Mouse (Mus musculus) liver, embryonic 16.5 days (tissue): ENCODE measurements around the gene Fbf1. TPM values are rescaled to one million over a fixed set of nuclear protein-coding genes. Genes with fewer than 3 reads are reported as not detected.

Experiments
- ATAC-seq: fragments of 200-750 bp; cut with Nextera tagmentation; 2 replicates; pipeline ENCODE4 v1.8.0; 2017; ENCODE audit warnings: low read depth, mild to moderate bottlenecking, moderate number of reproducible peaks, moderate library complexity
- H3K27ac ChIP-seq: fragments of 300-500 bp; sonication (generic); 2 replicates; pipeline ENCODE4 v1.5.1; 2014; ENCODE audit warnings: mild to moderate bottlenecking, low read length
- H3K27me3 ChIP-seq: fragments of 300-500 bp; sonication (generic); 2 replicates; pipeline ENCODE4 v1.6.1; 2014; ENCODE audit warnings: low read depth, low read length, mixed read lengths; ENCODE audit not compliant: control insufficient read depth, insufficient read depth
- H3K36me3 ChIP-seq: fragments of 300-500 bp; sonication (generic); 2 replicates; pipeline ENCODE4 v1.6.1; 2014; ENCODE audit warnings: mild to moderate bottlenecking; ENCODE audit not compliant: control insufficient read depth, insufficient read depth
- H3K4me1 ChIP-seq: fragments of 300-500 bp; sonication (generic); 2 replicates; pipeline ENCODE4 v1.6.1; 2014; ENCODE audit warnings: low read depth, low read length, mixed read lengths; ENCODE audit not compliant: control insufficient read depth
- H3K4me2 ChIP-seq: fragments of 300-500 bp; sonication (generic); 2 replicates; pipeline ENCODE4 v1.6.1; 2014; ENCODE audit warnings: low read depth, low read length, mixed read lengths
- H3K4me3 ChIP-seq: fragments of 300-500 bp; sonication (generic); 2 replicates; pipeline ENCODE4 v1.5.1; 2014; ENCODE audit warnings: low read depth, mild to moderate bottlenecking, low read length
- H3K9ac ChIP-seq: fragments of 300-500 bp; sonication (generic); 2 replicates; pipeline ENCODE4 v1.6.1; 2014; ENCODE audit warnings: low read depth, low read length
- H3K9me3 ChIP-seq: fragments of 300-500 bp; sonication (generic); replicated peaks from 2 replicates; pipeline ENCODE4 v1.6.1; 2016; ENCODE audit warnings: low read length; ENCODE audit not compliant: control insufficient read depth
- whole genome bisulfite sequencing: fragments of 180-500 bp; shearing (Covaris S2); extraction: QIAGEN DNeasy Blood & Tissue Kit; methylation state at CpG from one replicate; pipeline ENCODE4 v1.1.7; 2014; ENCODE audit not compliant: insufficient replicate concordance; 5-methylcytosine and 5-hydroxymethylcytosine counted together
- polyA plus RNA-seq: library from polyadenylated mRNA; unstranded; fragments of >200 nt; fragmentation: Nextera tagmentation; extraction: Ambion mirVana; gene quantifications from 2 replicates; pipeline ENCODE4 v1.2.1, GENCODE M21; 2015

The Fbf1 gene
- polyA plus RNA-seq, 1 experiment from 2014 or later = 6.6 TPM

DNA sequence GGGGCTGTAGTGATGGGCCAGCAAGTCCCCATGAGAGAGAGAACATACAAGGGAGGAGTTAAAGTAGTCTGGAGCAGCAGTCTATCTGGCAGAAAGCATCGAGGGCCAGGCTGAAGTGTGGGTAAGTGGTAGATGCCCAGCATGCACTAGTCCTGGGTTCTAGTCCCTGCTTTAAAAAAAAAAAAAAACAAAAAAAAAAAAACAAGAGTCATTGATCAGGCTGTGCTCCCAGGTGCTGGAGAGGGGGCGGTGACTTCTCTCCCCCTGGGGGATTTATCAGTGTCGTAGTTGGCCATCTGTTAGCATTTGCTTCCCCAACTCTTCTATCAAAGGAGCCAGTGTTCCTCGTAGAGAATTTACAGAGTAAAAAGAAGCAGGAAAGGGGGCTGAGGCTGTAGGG, 38.7 kb upstream of the Fbf1 start:
- Histone ChIP-seq H3K4me2 (no peak overlapping the region), H3K27ac (no peak overlapping the region), H3K9ac (no peak overlapping the region), H3K4me1 (peaks cover 3% of the 10 kb centered on the region; the same call in 1 of the 2 replicates), H3K27me3 (no peaks in the 10 kb centered on the region), H3K9me3 (no peaks in the 10 kb centered on the region), H3K4me3 (no peak overlapping the region), H3K36me3 (peaks cover 3% of the 10 kb centered on the region; the same call in 1 of the 2 replicates)
- ATAC-seq = no peak
- WGBS = 63% methylated on average over 4 of the region's 4 CpGs

DNA sequence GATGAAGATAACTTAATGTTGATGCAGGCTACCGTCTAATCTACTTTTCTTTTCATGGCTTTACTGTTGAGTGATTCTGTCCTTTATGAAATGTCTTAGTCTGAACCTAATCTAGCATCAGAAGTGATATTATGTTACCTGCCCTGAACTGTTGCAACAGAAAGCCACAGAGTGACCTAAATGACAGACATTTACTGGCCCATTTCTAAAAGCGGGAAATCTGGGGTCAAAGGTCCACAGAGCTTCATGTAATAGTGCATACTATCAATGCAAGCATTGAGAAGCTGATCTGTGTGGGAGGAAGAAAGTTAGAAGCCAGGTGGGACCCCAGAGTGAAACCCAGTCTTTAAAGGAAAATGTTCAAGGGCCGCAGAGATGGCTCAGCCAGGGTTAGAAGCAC, 35.2 kb upstream of the Fbf1 start:
- Histone ChIP-seq H3K9me3 (no peaks in the 10 kb centered on the region), H3K4me2 (no peak overlapping the region), H3K27me3 (no peaks in the 10 kb centered on the region), H3K4me1 (peaks cover 11% of the 10 kb centered on the region), H3K27ac (no peak overlapping the region), H3K36me3 (peaks cover 3% of the 10 kb centered on the region; the same call in 1 of the 2 replicates), H3K9ac (no peak overlapping the region), H3K4me3 (no peak overlapping the region)
- ATAC-seq = no peak
- WGBS = 77% methylated on average over 3 of the region's 3 CpGs

DNA sequence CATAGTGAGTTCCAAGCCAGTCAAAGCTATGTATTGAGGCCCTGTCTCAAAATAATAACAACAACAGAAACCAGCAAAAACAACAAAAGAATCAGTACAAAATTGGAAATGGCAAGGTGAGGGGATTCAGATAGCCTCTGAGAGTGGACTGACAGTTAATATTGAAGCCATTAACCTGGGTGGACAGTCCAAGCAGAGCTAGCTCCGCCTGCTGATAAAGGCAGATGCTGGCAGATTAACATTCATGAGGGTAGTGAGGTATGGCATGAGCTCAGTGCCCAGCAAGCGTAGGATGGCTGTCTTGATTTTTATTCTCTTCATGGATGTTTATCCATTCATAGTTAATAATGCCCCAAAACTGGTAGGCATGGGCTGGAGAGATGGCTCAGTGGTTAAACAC, 33.2 kb upstream of the Fbf1 start:
- Histone ChIP-seq H3K4me2 (no peak overlapping the region), H3K9me3 (no peaks in the 10 kb centered on the region), H3K27me3 (no peaks in the 10 kb centered on the region), H3K4me1 (peaks cover 20% of the 10 kb centered on the region), H3K27ac (no peak overlapping the region), H3K4me3 (no peak overlapping the region), H3K9ac (no peak overlapping the region), H3K36me3 (peaks cover 2% of the 10 kb centered on the region; the same call in 1 of the 2 replicates)
- 79% methylated on average over 2 of the region's 2 CpGs for WGBS
- ATAC-seq = no peak

DNA sequence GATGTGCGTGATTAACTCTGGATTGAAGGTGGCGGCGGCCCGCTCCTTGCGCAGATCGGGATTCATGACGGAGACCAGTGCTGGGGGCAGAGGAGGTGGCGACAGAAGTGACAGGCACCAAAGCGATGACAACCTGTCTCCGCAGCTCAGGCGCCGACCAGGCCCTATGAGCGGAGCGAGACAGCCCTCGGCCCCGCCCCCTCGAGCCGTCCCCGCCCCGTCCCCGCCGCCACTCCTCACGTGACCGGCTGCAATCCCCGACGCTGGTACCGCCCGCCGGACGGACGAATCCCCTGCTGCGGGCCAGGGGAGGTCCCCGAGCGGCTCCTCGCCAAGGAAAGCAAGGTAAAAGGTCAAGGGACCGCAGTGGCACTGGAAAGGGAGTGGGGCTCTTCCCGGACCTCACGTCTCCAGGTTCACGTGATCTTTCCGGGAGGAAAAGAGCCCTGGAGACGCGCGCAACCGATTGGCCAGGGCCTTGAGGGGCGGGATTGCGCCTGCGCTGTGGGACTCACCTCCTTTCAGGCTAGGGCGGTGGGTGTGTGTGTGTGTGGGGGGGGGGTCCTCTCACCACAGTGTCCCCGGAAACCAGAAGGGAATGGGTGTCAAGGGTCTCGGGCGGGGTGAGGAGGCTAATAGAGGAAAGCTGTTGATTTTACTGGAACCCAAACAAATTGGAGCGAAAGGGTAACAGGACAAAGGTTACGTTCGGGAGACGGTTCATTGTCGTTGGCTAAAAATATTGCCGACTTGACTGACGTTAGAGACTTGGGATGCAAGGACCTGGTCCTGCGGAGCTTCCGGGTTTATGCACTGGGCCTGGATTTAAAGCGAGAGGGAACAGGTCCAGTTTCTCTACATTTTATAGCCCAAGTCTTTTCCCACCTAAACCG, 30.9 kb upstream of the Fbf1 start, which contains the start of the genes Ten1 and Acox1:
Ten1 (plus strand) TSS at position 217 of the 893 bp plus-strand sequence.
Acox1 (minus strand) TSS at position 407 of the 893 bp plus-strand sequence.
- Histone ChIP-seq H3K27me3 (no peaks in the 10 kb centered on the region), H3K4me3 (peak within 1 kb of the TSS; percentile 92), H3K4me2 (peak within 1 kb of the TSS; percentile 80), H3K9ac (peak within 1 kb of the TSS; percentile 80), H3K9me3 (no peaks in the 10 kb centered on the region), H3K4me1 (peaks cover 30% of the 10 kb centered on the region), H3K27ac (peak within 1 kb of the TSS; percentile 90), H3K36me3 (no peaks in the 10 kb centered on the region; the same call in 1 of the 2 replicates)
- under 1% methylated on average over 62 of the region's 62 CpGs for WGBS
- peak; percentile 93 for ATAC-seq

DNA sequence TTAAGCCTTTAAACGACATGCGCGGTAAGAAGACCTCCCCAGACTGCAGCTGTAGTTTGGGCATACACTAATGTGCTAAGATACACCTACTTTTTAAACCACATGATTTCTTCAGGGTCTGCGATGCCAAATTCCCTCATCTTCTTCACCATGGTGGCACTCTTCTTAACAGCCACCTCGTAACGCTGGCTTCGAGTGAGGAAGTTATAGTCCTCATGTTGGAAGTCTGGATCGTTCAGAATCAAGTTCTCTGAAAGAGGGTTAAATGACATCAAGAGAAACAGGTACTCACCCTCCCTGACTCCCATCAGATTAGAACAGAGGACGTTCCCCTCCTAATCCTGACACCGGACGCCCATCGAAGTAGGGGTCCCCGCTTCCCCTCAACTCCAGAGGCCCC, 30.2 kb upstream of the Fbf1 start:
- H3K27me3 ChIP-seq = no peaks in the 10 kb centered on the region
- H3K9me3 ChIP-seq = no peaks in the 10 kb centered on the region
- H3K4me3 ChIP-seq = peak overlapping the region; percentile 92
- ATAC-seq = no peak
- H3K4me2 ChIP-seq = peak overlapping the region; percentile 80
- peak overlapping the region; percentile 80 for H3K9ac ChIP-seq
- peak overlapping the region; percentile 90 for H3K27ac ChIP-seq
- whole genome bisulfite sequencing = 17% methylated on average over 13 of the region's 13 CpGs
- H3K4me1 ChIP-seq = peaks cover 30% of the 10 kb centered on the region
- no peaks in the 10 kb centered on the region; the same call in 1 of the 2 replicates for H3K36me3 ChIP-seq

DNA sequence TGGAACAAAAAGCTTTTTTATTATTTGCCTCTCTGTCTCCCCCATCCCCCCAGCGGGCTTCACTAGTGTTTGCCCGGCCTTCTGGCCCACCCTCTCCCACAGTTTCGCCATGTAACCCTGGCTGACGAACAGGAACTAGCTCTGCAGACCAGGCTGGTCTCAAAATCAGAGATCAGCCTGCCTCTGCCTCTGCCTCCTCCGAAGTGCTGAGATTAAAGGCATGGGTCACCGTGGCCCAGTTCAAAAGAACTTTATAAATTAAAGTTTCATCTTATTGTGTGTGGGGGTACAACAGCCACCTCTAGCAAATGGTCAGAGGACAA, 29.6 kb upstream of the Fbf1 start:
- Histone ChIP-seq H3K9me3 (no peaks in the 10 kb centered on the region), H3K27ac (peak overlapping the region; percentile 8), H3K4me3 (peak overlapping the region; percentile 92), H3K4me1 (peaks cover 30% of the 10 kb centered on the region), H3K27me3 (no peaks in the 10 kb centered on the region), H3K36me3 (no peaks in the 10 kb centered on the region; the same call in 1 of the 2 replicates), H3K4me2 (peak overlapping the region; percentile 80), H3K9ac (peak overlapping the region; percentile 13; the same call in 1 of the 2 replicates)
- ATAC-seq = no peak
- 70% methylated on average over 6 of the region's 6 CpGs for WGBS

DNA sequence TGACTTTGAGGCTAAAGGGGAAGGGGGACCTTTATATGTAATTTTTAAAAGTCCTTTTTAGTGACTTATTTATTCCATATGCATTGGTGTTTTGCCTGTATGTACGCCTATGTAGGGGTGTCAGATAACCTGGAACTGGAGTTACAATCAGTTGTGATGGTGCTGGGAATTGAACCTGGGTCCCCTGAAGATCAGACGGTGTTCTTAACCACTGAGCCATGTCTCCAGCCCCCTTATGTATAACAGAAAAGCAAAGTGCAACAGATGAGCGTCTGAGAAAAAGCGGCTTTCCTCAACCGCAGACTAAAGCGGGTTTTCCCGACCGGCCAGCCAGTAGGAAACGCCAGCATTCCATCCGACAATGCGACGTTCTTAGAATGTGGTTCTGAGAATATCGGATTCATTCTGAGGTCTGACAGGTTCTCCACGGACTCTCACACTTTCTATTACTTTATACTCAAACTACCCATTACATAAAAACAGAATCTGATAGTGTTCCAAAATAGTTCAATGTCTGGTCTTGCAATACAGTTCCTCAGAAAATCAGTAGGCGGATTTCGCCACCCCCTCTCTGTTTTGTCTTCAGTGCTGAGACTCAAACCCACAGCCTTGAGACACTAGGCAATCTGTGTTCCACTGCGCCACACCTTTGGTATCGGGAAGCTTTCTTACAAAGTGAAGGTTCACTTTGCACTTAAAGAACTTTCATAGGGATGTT, 29.1 kb upstream of the Fbf1 start:
- H3K27me3 ChIP-seq = no peaks in the 10 kb centered on the region
- peak overlapping the region; percentile 92 for H3K4me3 ChIP-seq
- peak overlapping the region; percentile 80; the same call in 1 of the 2 replicates for H3K4me2 ChIP-seq
- H3K9ac ChIP-seq = no peak overlapping the region; the same call in 1 of the 2 replicates
- WGBS = 87% methylated on average over 18 of the region's 18 CpGs
- H3K4me1 ChIP-seq = peaks cover 30% of the 10 kb centered on the region
- H3K9me3 ChIP-seq = no peaks in the 10 kb centered on the region
- peak overlapping the region; percentile 8; the same call in 1 of the 2 replicates for H3K27ac ChIP-seq
- no peak for ATAC-seq
- H3K36me3 ChIP-seq = no peaks in the 10 kb centered on the region; the same call in 1 of the 2 replicates

DNA sequence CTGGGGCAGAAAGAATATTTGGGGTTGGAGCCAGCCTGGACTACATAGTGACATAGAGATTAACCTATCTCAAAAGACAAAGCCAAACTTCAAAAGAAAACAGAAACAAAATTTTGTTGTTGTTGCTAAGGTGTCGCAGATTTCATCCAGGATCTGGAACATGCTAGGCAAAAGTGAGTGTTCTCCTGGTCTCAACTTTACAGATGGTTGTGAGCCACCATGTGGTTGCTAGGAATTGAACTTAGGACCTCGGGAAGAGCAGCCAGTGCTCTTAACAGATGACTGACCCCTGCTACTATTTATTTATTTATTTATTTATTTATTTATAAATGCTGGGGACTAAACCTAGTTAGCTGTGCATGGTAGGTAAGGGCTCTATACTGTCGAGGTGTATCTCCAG, 28.4 kb upstream of the Fbf1 start:
- Histone ChIP-seq H3K27me3 (no peaks in the 10 kb centered on the region), H3K27ac (0 out of 2 replicates have a peak overlapping the region, but pooled peaks have one; percentile 20), H3K4me1 (peaks cover 29% of the 10 kb centered on the region), H3K4me2 (peak overlapping the region; percentile 28; the same call in 1 of the 2 replicates), H3K4me3 (no peak overlapping the region; the same call in 1 of the 2 replicates), H3K36me3 (no peaks in the 10 kb centered on the region; the same call in 1 of the 2 replicates), H3K9ac (no peak overlapping the region), H3K9me3 (no peaks in the 10 kb centered on the region)
- no peak for ATAC-seq
- WGBS = 59% methylated on average over 3 of the region's 3 CpGs
